Mouse (Mus musculus) forebrain, embryonic 12.5 days (tissue): Measurements from ENCODE around the gene Wdr5. TPM values are rescaled to one million over a fixed set of nuclear protein-coding genes. Genes with fewer than 3 reads are reported as not detected.
A peak's percentile ranks its signal among the peaks of the same experiment; 100 is the strongest.

Experiments
- ATAC-seq: fragments of 200-750 bp; cut with Nextera tagmentation; 2 replicates; pipeline ENCODE4 v1.8.0; 2017; ENCODE audit warnings: moderate TSS enrichment; ENCODE audit not compliant: low FRiP score
- H3K27ac ChIP-seq: fragments of 300-500 bp; sonication (generic); 2 replicates; pipeline ENCODE4 v1.5.1; 2016; ENCODE audit warnings: mild to moderate bottlenecking
- H3K27me3 ChIP-seq: fragments of 300-500 bp; sonication (generic); 2 replicates; pipeline ENCODE4 v1.6.1; 2016; ENCODE audit warnings: mild to moderate bottlenecking
- H3K36me3 ChIP-seq: fragments of 300-500 bp; sonication (generic); replicated peaks from 2 replicates; pipeline ENCODE4 v1.6.1; 2016; ENCODE audit warnings: mild to moderate bottlenecking
- H3K4me1 ChIP-seq: fragments of 300-500 bp; sonication (generic); 2 replicates; pipeline ENCODE4 v1.6.1; 2016
- H3K4me2 ChIP-seq: fragments of 300-500 bp; sonication (generic); 2 replicates; pipeline ENCODE4 v1.6.1; 2016; ENCODE audit warnings: mild to moderate bottlenecking, moderate library complexity
- H3K4me3 ChIP-seq: fragments of 300-500 bp; sonication (generic); replicated peaks from 2 replicates; pipeline ENCODE4 v1.5.1; 2016; ENCODE audit warnings: mild to moderate bottlenecking
- H3K9ac ChIP-seq: fragments of 300-500 bp; sonication (generic); 2 replicates; pipeline ENCODE4 v1.6.1; 2016; ENCODE audit warnings: mild to moderate bottlenecking
- H3K9me3 ChIP-seq: fragments of 300-500 bp; sonication (generic); 2 replicates; pipeline ENCODE4 v1.6.1; 2016
- WGBS: fragments of 180-500 bp; shearing (Covaris S2); methylation state at CpG from one replicate; pipeline ENCODE4 v1.1.7; 2016; 5-methylcytosine and 5-hydroxymethylcytosine counted together
- polyA plus RNA-seq: library from polyadenylated mRNA; unstranded; fragments of >200 nt; fragmentation: Nextera tagmentation; extraction: Ambion mirVana; gene quantifications from 2 replicates; pipeline ENCODE4 v1.2.1, GENCODE M21; 2016

Wdr5 gene
- polyA plus RNA-seq = 65.3 and 68.3 TPM in 2 replicates

- ATAC-seq = peak; percentile 92
- Histone ChIP-seq H3K36me3 (peaks cover 16% of the 10 kb centered on the region), H3K27me3 (no peaks in the 10 kb centered on the region), H3K4me3 (peak within 1 kb of the TSS; percentile 96), H3K4me1 (peaks cover 30% of the 10 kb centered on the region), H3K9ac (peak within 1 kb of the TSS; percentile 92), H3K9me3 (0 out of 2 replicates have a peak, but pooled peaks cover 3% of the 10 kb centered on the region), H3K27ac (peak within 1 kb of the TSS; percentile 85), H3K4me2 (peak within 1 kb of the TSS; percentile 97)
- WGBS = under 1% methylated on average over 48 of the region's 57 CpGs
Measured at GRCm38 (mm10) chr2:27514639-27515328, at the start of gene Wdr5. Gene Wdr5 (plus strand): TSS chr2:27515157.

- Histone ChIP-seq H3K9me3 (no peaks in the 10 kb centered on the region), H3K36me3 (peaks cover 36% of the 10 kb centered on the region), H3K27me3 (no peaks in the 10 kb centered on the region), H3K4me3 (no peak overlapping the region), H3K4me2 (no peak overlapping the region), H3K4me1 (peaks cover 61% of the 10 kb centered on the region), H3K9ac (no peak overlapping the region), H3K27ac (no peak overlapping the region)
- WGBS = 81% methylated on average over 4 of the region's 4 CpGs
- no peak for ATAC-seq
Measured at GRCm38 (mm10) chr2:27469292-27469990, 45.5 kb upstream of the Wdr5 start.

DNA sequence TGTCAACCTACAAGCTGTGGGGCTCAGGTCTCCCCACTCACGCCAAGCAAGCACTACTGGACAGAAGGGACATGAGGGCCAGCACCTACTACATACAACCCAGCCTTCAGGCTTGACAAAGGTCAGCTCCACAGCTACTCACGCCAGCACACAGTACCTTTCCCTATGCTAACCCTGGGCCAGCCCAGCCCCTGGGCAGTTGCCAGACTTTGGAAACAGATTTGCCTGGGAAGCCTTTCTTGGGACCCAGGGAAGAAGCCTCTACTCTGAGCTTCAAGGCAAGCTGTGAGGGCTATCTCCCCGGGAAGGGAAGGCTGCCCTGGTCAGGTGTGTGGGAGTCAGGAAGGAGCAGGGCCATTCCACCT is 45.0 kb upstream of the Wdr5 start:
- H3K9me3 ChIP-seq = no peaks in the 10 kb centered on the region
- peaks cover 63% of the 10 kb centered on the region for H3K4me1 ChIP-seq
- no peak overlapping the region for H3K4me3 ChIP-seq
- no peak overlapping the region for H3K4me2 ChIP-seq
- no peaks in the 10 kb centered on the region for H3K27me3 ChIP-seq
- H3K9ac ChIP-seq = no peak overlapping the region
- ATAC-seq = no peak
- H3K36me3 ChIP-seq = peaks cover 32% of the 10 kb centered on the region
- H3K27ac ChIP-seq = no peak overlapping the region
- 76% methylated on average over 3 of the region's 3 CpGs for WGBS

GRCm38 (mm10) chr2:27470535-27470934 is 44.4 kb upstream of the Wdr5 start:
- 90% methylated on average over 2 of the region's 2 CpGs for WGBS
- no peak overlapping the region for H3K27ac ChIP-seq

GRCm38 (mm10) chr2:27471170-27471584 is 43.8 kb upstream of the Wdr5 start:
- Histone ChIP-seq H3K4me2 (no peak overlapping the region), H3K27me3 (no peaks in the 10 kb centered on the region), H3K27ac (no peak overlapping the region), H3K9me3 (no peaks in the 10 kb centered on the region), H3K4me1 (peaks cover 64% of the 10 kb centered on the region), H3K36me3 (peaks cover 26% of the 10 kb centered on the region), H3K9ac (no peak overlapping the region), H3K4me3 (no peak overlapping the region)
- no peak for ATAC-seq

More at GRCm38 (mm10) chr2:27470535-27470934, 44.4 kb upstream of the Wdr5 start:
- Histone ChIP-seq H3K9me3 (no peaks in the 10 kb centered on the region), H3K36me3 (peaks cover 31% of the 10 kb centered on the region), H3K9ac (no peak overlapping the region), H3K27me3 (no peaks in the 10 kb centered on the region), H3K4me3 (no peak overlapping the region), H3K4me1 (peaks cover 63% of the 10 kb centered on the region), H3K4me2 (no peak overlapping the region)
- no peak for ATAC-seq

GRCm38 (mm10) chr2:27473061-27473765 is 41.7 kb upstream of the Wdr5 start:
- H3K36me3 ChIP-seq = peaks cover 11% of the 10 kb centered on the region
- H3K4me3 ChIP-seq = peak overlapping the region; percentile 96
- WGBS = 80% methylated on average over 7 of the region's 7 CpGs
- no peak overlapping the region for H3K27ac ChIP-seq
- no peak for ATAC-seq
- H3K4me1 ChIP-seq = peaks cover 70% of the 10 kb centered on the region
- peak overlapping the region; percentile 93 for H3K4me2 ChIP-seq
- no peaks in the 10 kb centered on the region for H3K27me3 ChIP-seq
- no peaks in the 10 kb centered on the region for H3K9me3 ChIP-seq
- peak overlapping the region; percentile 98 for H3K9ac ChIP-seq

GRCm38 (mm10) chr2:27473911-27474310 is 41.0 kb upstream of the Wdr5 start:
- Histone ChIP-seq H3K4me1 (peaks cover 65% of the 10 kb centered on the region), H3K9ac (peak overlapping the region; percentile 98), H3K4me2 (peak overlapping the region; percentile 93), H3K9me3 (no peaks in the 10 kb centered on the region), H3K27me3 (no peaks in the 10 kb centered on the region), H3K36me3 (peaks cover 10% of the 10 kb centered on the region; the same call in 1 of the 2 replicates), H3K27ac (no peak overlapping the region), H3K4me3 (peak overlapping the region; percentile 96)
- no peak for ATAC-seq
- 40% methylated on average over 4 of the region's 4 CpGs for WGBS

- H3K9ac ChIP-seq = peak overlapping the region; percentile 98
- no peaks in the 10 kb centered on the region for H3K27me3 ChIP-seq
- WGBS = under 1% methylated on average over 67 of the region's 84 CpGs
- peak overlapping the region; percentile 99 for H3K27ac ChIP-seq
- no peaks in the 10 kb centered on the region for H3K9me3 ChIP-seq
- peak overlapping the region; percentile 96 for H3K4me3 ChIP-seq
- H3K36me3 ChIP-seq = 0 out of 2 replicates have a peak, but pooled peaks cover 10% of the 10 kb centered on the region
- peak; percentile 39 for ATAC-seq
- peak overlapping the region; percentile 93 for H3K4me2 ChIP-seq
- peaks cover 56% of the 10 kb centered on the region for H3K4me1 ChIP-seq
Measured at GRCm38 (mm10) chr2:27474621-27475484, 40.1 kb upstream of the Wdr5 start.

DNA sequence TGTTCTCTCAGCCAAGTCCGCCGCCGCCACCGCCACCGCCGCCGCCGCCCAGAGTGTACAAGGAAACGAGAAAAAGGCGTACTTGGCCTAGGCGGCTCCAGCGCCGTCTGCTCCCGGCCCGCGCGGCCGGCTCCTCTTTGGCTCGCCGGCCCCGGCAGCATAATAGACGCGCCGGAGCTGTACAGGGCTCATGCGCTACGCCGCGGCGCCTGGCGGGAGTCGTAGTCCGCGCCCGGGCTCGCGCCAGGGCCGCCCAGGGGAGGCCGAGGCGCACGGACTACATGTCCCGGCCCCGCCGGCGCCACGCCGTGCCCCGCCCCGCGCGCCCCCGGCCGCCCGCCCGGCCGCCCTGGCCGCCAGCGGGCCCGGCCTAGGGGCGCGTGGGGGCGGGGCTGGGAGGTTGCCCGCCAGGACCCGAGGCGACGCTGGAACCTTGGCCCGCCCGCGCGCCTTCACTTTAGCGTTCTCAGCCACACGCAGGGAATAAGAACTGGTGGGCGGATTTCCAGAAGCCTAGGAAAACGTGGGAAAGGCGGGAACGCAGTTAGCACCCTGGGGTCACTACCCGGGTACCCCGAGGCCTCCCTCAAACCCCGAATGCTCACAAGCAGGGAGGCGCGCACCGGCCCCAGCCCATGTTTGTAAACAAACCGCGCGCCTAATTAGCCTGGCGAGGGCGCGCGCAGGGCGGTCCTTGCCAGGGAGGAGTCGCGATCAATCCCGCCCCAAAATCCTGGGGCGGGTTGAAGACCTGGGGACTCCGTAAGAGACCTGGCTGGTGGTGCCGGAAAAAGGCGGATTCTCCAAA is 39.3 kb upstream of the Wdr5 start:
- peak; percentile 99 for ATAC-seq
- H3K4me1 ChIP-seq = peaks cover 48% of the 10 kb centered on the region

GRCm38 (mm10) chr2:27476303-27477192 is 38.4 kb upstream of the Wdr5 start:
- Histone ChIP-seq H3K9me3 (no peaks in the 10 kb centered on the region), H3K27me3 (no peaks in the 10 kb centered on the region), H3K36me3 (0 out of 2 replicates have a peak, but pooled peaks cover 3% of the 10 kb centered on the region), H3K4me2 (peak overlapping the region; percentile 75), H3K4me1 (peaks cover 39% of the 10 kb centered on the region), H3K4me3 (peak overlapping the region; percentile 96), H3K9ac (peak overlapping the region; percentile 62), H3K27ac (peak overlapping the region; percentile 88)
- no peak for ATAC-seq
- 28% methylated on average over 11 of the region's 11 CpGs for WGBS

More for the DNA sequence above, 39.3 kb upstream of the Wdr5 start:
- WGBS = under 1% methylated on average over 86 of the region's 96 CpGs
- Histone ChIP-seq H3K9ac (peak overlapping the region; percentile 98), H3K27ac (peak overlapping the region; percentile 99), H3K9me3 (no peaks in the 10 kb centered on the region), H3K4me3 (peak overlapping the region; percentile 96), H3K4me2 (peak overlapping the region; percentile 93), H3K36me3 (0 out of 2 replicates have a peak, but pooled peaks cover 10% of the 10 kb centered on the region), H3K27me3 (no peaks in the 10 kb centered on the region)
